Mouse (Mus musculus): ENCODE measurements around the gene Itpripl1.
"Not testable (repeated sequence)": the region's sequence is repeated elsewhere in the genome, so short reads cannot be mapped to it uniquely, and the experiment has no call there.

The Itpripl1 gene

DNA sequence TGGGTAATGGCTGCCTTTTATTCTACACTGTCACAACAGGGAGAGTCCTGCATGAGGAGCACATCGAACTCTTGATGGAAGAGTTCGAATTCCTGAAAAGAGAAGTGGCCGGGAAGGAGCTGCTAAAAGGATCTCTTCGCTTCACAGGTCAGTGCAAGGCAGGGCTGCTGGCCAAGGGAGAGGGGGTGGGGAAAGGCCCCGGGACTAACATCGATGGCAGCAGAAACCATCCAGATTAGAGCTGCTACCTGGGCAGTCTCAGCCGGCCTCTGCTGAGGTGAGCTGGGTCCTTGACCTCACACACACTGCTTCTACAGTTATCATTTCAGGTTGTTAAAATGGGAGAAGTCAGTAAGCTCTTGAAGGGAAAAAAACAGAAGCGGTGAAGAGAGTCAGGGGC lies 51.2 kb downstream of the Itpripl1 start:
- DNase-seq (ENCODE audit: low read depth, low spot score), result no peak

DNA sequence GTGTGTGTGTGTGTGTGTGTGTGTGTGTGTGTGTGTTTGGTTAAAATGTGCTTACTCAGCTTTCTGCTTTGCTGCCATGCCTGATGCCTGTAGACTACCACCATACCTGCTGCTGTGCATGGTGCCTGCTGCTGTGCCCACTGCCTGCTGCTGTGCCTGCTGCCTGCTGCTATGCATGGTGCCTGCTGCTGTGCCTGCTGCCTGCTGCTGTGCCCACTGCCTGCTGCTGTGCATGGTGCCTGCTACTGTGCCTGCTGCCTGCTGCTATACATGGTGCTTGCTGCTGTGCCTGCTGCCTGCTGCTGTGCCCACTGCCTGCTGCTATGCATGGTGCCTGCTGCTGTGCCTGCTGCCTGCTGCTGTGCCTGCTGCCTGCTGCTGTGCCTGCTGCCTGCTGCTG lies 53.1 kb downstream of the Itpripl1 start:
- DNase-seq (ENCODE audit: low read depth, low spot score), result not testable (repeated sequence)
